Mouse (Mus musculus): ENCODE results near the gene Susd5. TPM values are rescaled to one million over a fixed set of nuclear protein-coding genes. Genes with fewer than 3 reads are reported as not detected.

Gene Susd5
- polyA plus RNA-seq, 1 experiment from 2014 or later: not detected

- whole genome bisulfite sequencing: 65% methylated on average over 4 of the region's 4 CpGs
- no peaks in the 10 kb centered on the region for H3K4me1 ChIP-seq (ENCODE audit: insufficient read depth, low read depth, low read length)
- H3K9me3 ChIP-seq (ENCODE audit: low read length): no peaks in the 10 kb centered on the region
- no peak overlapping the region for H3K9ac ChIP-seq (replicated peaks; ENCODE audit: low read depth)
- H3K4me3 ChIP-seq (ENCODE audit: low read depth, low read length): no peak overlapping the region
- TF ChIP-seq EP300 (IDR thresholded peaks at IDR 0.05): no peak
- TF ChIP-seq CTCF (IDR thresholded peaks at IDR 0.05): no peak
- no peaks in the 10 kb centered on the region for H3K36me3 ChIP-seq (ENCODE audit: insufficient read depth, low read length)
- DNase-seq (ENCODE audit: low spot score) (no peak), ATAC-seq (no peak)
- no peak overlapping the region for H3K27ac ChIP-seq (ENCODE audit: low read length)
- no peaks in the 10 kb centered on the region for H3K27me3 ChIP-seq (replicated peaks; ENCODE audit: insufficient read depth, low read length)
- H3K4me2 ChIP-seq (replicated peaks; ENCODE audit: low read depth, low read length): no peak overlapping the region
These were observed 40.5 kb upstream of the Susd5 start for GRCm38 (mm10) chr9:114016402-114016801.

DNA sequence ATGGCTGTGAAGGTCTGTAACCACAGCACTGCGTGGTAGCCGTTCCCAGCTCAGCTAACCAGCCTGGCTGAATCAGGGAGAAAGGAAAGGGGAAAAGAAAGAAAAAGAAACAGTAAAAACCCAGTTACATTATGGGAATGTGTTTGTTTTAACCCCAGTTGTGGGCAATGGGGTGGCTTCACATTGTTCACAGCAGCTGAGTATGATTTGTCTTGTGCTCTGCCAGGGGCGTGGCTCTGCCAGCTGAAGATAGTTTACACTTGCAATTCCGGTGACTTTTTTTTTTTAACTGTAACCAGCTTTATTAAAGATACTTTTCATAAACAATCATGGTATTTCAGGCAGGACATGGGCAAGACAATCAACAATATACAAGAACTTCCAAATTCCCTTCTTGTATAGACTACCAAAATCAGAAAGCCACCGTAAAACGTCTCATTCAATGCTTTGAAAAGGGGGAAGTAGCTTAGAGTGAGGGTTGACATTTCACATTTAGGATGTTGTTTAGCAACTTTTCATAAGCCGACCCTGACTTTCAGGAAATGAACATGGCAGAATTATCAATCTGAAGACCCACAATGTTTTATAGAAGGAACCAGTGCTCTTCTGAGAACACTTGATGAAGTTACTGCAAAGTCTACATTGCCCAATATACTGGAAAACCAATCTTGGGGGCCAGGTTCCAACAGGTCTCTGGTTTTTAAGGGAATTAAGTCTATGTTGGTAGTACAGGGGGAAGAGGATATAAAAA is 37.8 kb upstream of the Susd5 start:
- Histone ChIP-seq H3K9me3 (ENCODE audit: low read length) (no peaks in the 10 kb centered on the region), H3K4me2 (replicated peaks; ENCODE audit: low read depth, low read length) (no peak overlapping the region), H3K27ac (ENCODE audit: low read length) (no peak overlapping the region), H3K36me3 (ENCODE audit: insufficient read depth, low read length) (no peaks in the 10 kb centered on the region), H3K4me1 (ENCODE audit: insufficient read depth, low read depth, low read length) (no peaks in the 10 kb centered on the region), H3K27me3 (replicated peaks; ENCODE audit: insufficient read depth, low read length) (no peaks in the 10 kb centered on the region), H3K4me3 (ENCODE audit: low read depth, low read length) (no peak overlapping the region), H3K9ac (replicated peaks; ENCODE audit: low read depth) (no peak overlapping the region)
- no peak for TF ChIP-seq EP300 (IDR thresholded peaks at IDR 0.05)
- no peak for TF ChIP-seq CTCF (IDR thresholded peaks at IDR 0.05)
- ATAC-seq (no peak), DNase-seq (ENCODE audit: low spot score) (no peak)
- 70% methylated on average over 7 of the region's 7 CpGs for WGBS

DNA sequence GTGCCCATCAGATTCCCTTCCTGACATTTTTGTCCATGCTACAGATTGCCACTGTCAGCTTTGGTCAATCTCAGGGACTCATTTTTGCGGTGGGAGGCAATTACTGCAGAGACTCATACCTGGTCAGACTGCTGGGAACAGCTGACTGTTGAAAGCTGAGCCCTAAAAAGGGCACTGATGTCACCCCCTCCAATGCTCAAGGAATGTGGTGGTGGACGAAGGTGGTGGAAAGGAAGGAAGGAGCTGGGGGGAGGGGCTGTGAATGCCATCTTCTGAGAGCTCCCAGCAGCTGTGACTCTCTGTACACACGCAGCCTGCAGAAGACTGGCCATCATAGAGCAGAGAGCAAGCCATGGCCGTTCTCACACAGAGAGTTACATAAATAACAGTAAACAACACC is 34.8 kb upstream of the Susd5 start:
- WGBS: 24% methylated on average over 4 of the region's 4 CpGs
- no peak for TF ChIP-seq EP300 (IDR thresholded peaks at IDR 0.05)
- no peak for TF ChIP-seq CTCF (IDR thresholded peaks at IDR 0.05)
- Histone ChIP-seq H3K4me3 (ENCODE audit: low read depth, low read length) (no peak overlapping the region), H3K4me2 (replicated peaks; ENCODE audit: low read depth, low read length) (no peak overlapping the region), H3K9me3 (ENCODE audit: low read length) (no peaks in the 10 kb centered on the region), H3K9ac (replicated peaks; ENCODE audit: low read depth) (no peak overlapping the region), H3K27ac (ENCODE audit: low read length) (no peak overlapping the region), H3K36me3 (ENCODE audit: insufficient read depth, low read length) (no peaks in the 10 kb centered on the region), H3K4me1 (ENCODE audit: insufficient read depth, low read depth, low read length) (no peaks in the 10 kb centered on the region; the same call in 1 of the 2 replicates), H3K27me3 (replicated peaks; ENCODE audit: insufficient read depth, low read length) (no peaks in the 10 kb centered on the region)
- no peak for DNase-seq (ENCODE audit: low spot score)
- ATAC-seq: no peak

DNA sequence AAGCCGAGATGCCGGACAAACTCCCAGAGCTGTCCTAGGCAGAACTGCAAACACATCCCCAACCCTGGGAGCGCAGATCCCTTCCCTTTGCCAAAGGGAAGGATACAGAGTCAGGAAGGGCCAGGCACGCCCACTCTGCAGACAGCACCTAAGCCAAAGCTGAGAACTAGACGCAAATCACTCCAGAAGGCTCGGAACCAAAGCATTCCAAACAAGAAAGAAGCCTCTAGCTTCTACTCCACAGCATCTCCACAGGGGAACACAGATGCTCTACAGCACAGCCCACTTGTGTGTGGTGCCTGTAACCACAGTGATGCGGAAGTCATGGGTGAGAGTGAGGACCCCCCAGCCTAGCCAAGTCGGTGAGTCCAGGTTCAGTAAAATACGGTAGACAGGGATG is 31.8 kb upstream of the Susd5 start:
- ATAC-seq (no peak), DNase-seq (ENCODE audit: low spot score) (no peak)
- no peak overlapping the region for H3K27ac ChIP-seq (ENCODE audit: low read length)
- 37% methylated on average over 9 of the region's 9 CpGs for WGBS
- no peak overlapping the region for H3K4me2 ChIP-seq (replicated peaks; ENCODE audit: low read depth, low read length)
- no peak overlapping the region for H3K4me3 ChIP-seq (ENCODE audit: low read depth, low read length)
- no peaks in the 10 kb centered on the region for H3K36me3 ChIP-seq (ENCODE audit: insufficient read depth, low read length)
- TF ChIP-seq CTCF (IDR thresholded peaks at IDR 0.05): no peak
- TF ChIP-seq EP300 (IDR thresholded peaks at IDR 0.05): no peak
- no peaks in the 10 kb centered on the region for H3K9me3 ChIP-seq (ENCODE audit: low read length)
- H3K9ac ChIP-seq (replicated peaks; ENCODE audit: low read depth): no peak overlapping the region
- no peaks in the 10 kb centered on the region; the same call in 1 of the 2 replicates for H3K4me1 ChIP-seq (ENCODE audit: insufficient read depth, low read depth, low read length)
- H3K27me3 ChIP-seq (replicated peaks; ENCODE audit: insufficient read depth, low read length): no peaks in the 10 kb centered on the region

DNA sequence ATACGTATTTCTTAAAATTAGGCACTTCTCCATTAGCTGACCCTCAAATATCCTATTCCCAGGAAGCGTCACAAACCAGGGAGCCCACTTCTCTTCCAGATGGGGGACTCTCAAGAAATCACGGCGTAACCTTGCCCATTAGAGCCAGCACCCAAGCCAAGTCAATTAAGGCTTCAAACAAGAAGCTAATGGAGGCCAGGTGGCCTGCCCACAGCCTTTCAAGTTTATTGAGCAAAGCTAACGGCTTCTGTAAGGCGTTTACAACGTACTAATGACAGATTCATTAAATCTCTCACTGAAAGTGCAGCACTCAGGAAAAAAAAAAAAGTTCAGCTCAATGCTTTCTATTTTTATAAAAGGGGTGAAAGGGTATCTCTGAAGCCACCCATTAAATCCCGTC is 31.1 kb upstream of the Susd5 start:
- H3K9me3 ChIP-seq (ENCODE audit: low read length): no peaks in the 10 kb centered on the region
- no peaks in the 10 kb centered on the region for H3K36me3 ChIP-seq (ENCODE audit: insufficient read depth, low read length)
- H3K27me3 ChIP-seq (replicated peaks; ENCODE audit: insufficient read depth, low read length): no peaks in the 10 kb centered on the region
- no peak overlapping the region for H3K27ac ChIP-seq (ENCODE audit: low read length)
- no peak for ATAC-seq
- peak overlapping the region; percentile 47 for H3K4me3 ChIP-seq (ENCODE audit: low read depth, low read length)
- no peaks in the 10 kb centered on the region; the same call in 1 of the 2 replicates for H3K4me1 ChIP-seq (ENCODE audit: insufficient read depth, low read depth, low read length)
- H3K9ac ChIP-seq (replicated peaks; ENCODE audit: low read depth): no peak overlapping the region
- WGBS: 12% methylated on average over 8 of the region's 8 CpGs
- no peak for TF ChIP-seq EP300 (IDR thresholded peaks at IDR 0.05)
- H3K4me2 ChIP-seq (replicated peaks; ENCODE audit: low read depth, low read length): peak overlapping the region; percentile 94
- no peak for DNase-seq (ENCODE audit: low spot score)

DNA sequence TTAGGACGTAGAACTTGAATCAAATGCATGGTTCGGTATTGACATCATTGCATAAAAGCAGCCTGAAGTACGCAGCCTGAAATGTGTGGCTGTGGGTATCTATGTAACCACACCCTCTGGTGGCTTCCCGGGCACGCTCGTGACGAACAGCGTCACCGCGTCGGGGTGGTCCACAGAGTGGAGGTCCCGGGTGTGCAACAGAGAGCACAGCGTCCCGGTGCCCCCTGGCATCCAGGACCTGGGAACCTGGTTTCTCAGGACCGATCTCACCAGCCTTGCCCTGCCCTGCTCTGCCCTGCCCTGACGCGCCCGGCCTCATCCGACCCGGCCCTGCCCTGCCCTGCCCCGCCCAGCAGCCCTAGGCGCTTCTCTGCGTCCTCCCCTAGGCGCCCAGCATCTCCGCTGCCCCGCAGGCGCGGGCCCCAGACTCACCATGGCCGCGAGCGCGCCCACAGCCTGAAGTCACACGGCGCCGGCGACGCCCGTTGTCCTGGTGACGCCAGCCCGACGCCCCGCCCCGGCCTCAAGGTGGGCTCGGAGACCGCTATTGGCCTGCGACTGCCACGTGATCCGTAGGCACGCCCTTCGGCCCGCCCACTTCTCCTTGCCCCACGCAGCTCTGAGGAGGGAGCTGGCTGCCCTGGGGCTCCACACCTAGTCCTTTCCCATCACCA is 30.5 kb upstream of the Susd5 start:
- Histone ChIP-seq H3K36me3 (ENCODE audit: insufficient read depth, low read length) (no peaks in the 10 kb centered on the region), H3K9ac (replicated peaks; ENCODE audit: low read depth) (no peak overlapping the region), H3K4me3 (ENCODE audit: low read depth, low read length) (peak overlapping the region; percentile 47), H3K9me3 (ENCODE audit: low read length) (no peaks in the 10 kb centered on the region), H3K4me2 (replicated peaks; ENCODE audit: low read depth, low read length) (peak overlapping the region; percentile 94), H3K4me1 (ENCODE audit: insufficient read depth, low read depth, low read length) (no peaks in the 10 kb centered on the region; the same call in 1 of the 2 replicates), H3K27me3 (replicated peaks; ENCODE audit: insufficient read depth, low read length) (no peaks in the 10 kb centered on the region), H3K27ac (ENCODE audit: low read length) (no peak overlapping the region)
- TF ChIP-seq EP300 (IDR thresholded peaks at IDR 0.05): no peak
- 0 out of 2 replicates have a peak, but pooled peaks have one; percentile 4 for TF ChIP-seq CTCF (IDR thresholded peaks at IDR 0.05)
- DNase-seq (ENCODE audit: low spot score): peak; percentile 74
- WGBS: under 1% methylated on average over 46 of the region's 52 CpGs
- ATAC-seq: peak; percentile 91

Data from lung, postnatal 0 days (tissue).